Mouse (Mus musculus) frontal cortex, postnatal 10 days (tissue): ENCODE data around the gene Hdx.
A peak's percentile ranks its signal among the peaks of the same experiment; 100 is the strongest.

Experiments
- DNase-seq, 2 experiments: peaks; one replicate each; pipeline ENCODE4 v3.0.0; 2022; ENCODE audit warnings: low spot score in 2 of 2, mixed read lengths in 1 of 2

Gene Hdx

GRCm38 (mm10) chrX:111696356-111697282 lies at the start of gene Hdx:
Gene Hdx (minus strand): TSS chrX:111697079.
- DNase-seq, result peak; percentile 43 to 48

GRCm38 (mm10) chrX:111685665-111686064 lies 11.2 kb downstream of the Hdx start:
- no peak for DNase-seq

- no peak for DNase-seq
These were observed 25.2 kb downstream of the Hdx start for GRCm38 (mm10) chrX:111671685-111672084.

GRCm38 (mm10) chrX:111660381-111660780 lies 36.5 kb downstream of the Hdx start:
- no peak for DNase-seq

- DNase-seq, result no peak
These were observed 38.2 kb downstream of the Hdx start for GRCm38 (mm10) chrX:111658671-111659070.

- no peak for DNase-seq
These were observed 51.9 kb downstream of the Hdx start for GRCm38 (mm10) chrX:111644945-111645344.

- no peak for DNase-seq
These were observed 56.3 kb downstream of the Hdx start for GRCm38 (mm10) chrX:111640616-111641015.

- no peak for DNase-seq
These were observed 99.2 kb downstream of the Hdx start for GRCm38 (mm10) chrX:111597631-111598161.

- DNase-seq, result no peak
These were observed 109.3 kb downstream of the Hdx start for GRCm38 (mm10) chrX:111587616-111588015.

GRCm38 (mm10) chrX:111577044-111577443 lies 119.8 kb downstream of the Hdx start:
- DNase-seq, result no peak

GRCm38 (mm10) chrX:111537859-111538258 lies 159.0 kb downstream of the Hdx start, which contains the start of gene Rps6ka6:
Gene Rps6ka6 (minus strand): TSS chrX:111537959.
- no peak for DNase-seq
